ENCODE assay signal across 13 mouse cellular contexts in genomic region chr10:117651587-117652377, GRCm38 (mm10). TPM values are rescaled to one million over a fixed set of nuclear protein-coding genes. Genes with fewer than 3 reads are reported as not detected.
A peak's percentile ranks its signal among the peaks of the same experiment; 100 is the strongest.
DNase-seq lines count a peak whose midpoint lies in the region; ATAC-seq lines count a peak whose summit lies in the region.
"Had no signal": no experiment of that assay in that cellular context is flagged by ENCODE, and none has a peak within 500 bp of the region (broad histone marks: within the 10 kb centered on the region; RNA-seq: fewer than 3 reads in every experiment).

No protein-coding gene starts in this region.

- no peaks in the 10 kb centered on the region for H3K36me3 ChIP-seq in midbrain, embryonic 13.5 days
- H3K36me3 ChIP-seq: forebrain, embryonic 15.5 days; heart, embryonic 15.5 days; lung, embryonic 15.5 days had no signal

- DNase-seq in right cerebral cortex, postnatal 10 days (ENCODE audit: low spot score in 2 of 2): peak; percentile 55 to 68
- DNase-seq in right cerebral cortex, postnatal 36 days (ENCODE audit: low spot score in 2 of 2): no peak
- peak; percentile 27 to 37 for DNase-seq in layer of hippocampus, postnatal 36 days
- DNase-seq in thymus, postnatal 4 days: peak; percentile 58
- no peak for DNase-seq in adrenal gland, postnatal 14 days
- DNase-seq: cerebellum, postnatal 14 days; right cerebral cortex, postnatal 4 days had no signal

- ATAC-seq in activated CD4-positive, CD25-positive, alpha-beta regulatory T cell, adult 4 months: peak; percentile 48
- no peak for ATAC-seq in midbrain, embryonic 13.5 days
- ATAC-seq: forebrain, embryonic 15.5 days; hindbrain, embryonic 16.5 days had no signal

- WGBS in midbrain, embryonic 13.5 days: 82% methylated on average over 10 of the region's 10 CpGs

- no peaks in the 10 kb centered on the region for H3K9me3 ChIP-seq in midbrain, embryonic 13.5 days
- H3K9me3 ChIP-seq: forebrain, embryonic 15.5 days; heart, embryonic 15.5 days; lung, embryonic 15.5 days had no signal

- H3K4me1 ChIP-seq in midbrain, embryonic 13.5 days (replicated peaks): peaks cover 8% of the 10 kb centered on the region
- H3K4me1 ChIP-seq: heart, embryonic 15.5 days; lung, embryonic 15.5 days had no signal

- H3K4me2 ChIP-seq in midbrain, embryonic 13.5 days (replicated peaks): no peak overlapping the region
- H3K4me2 ChIP-seq: forebrain, embryonic 15.5 days; heart, embryonic 15.5 days; lung, embryonic 15.5 days had no signal

- H3K27ac ChIP-seq in midbrain, embryonic 13.5 days: no peak overlapping the region
- H3K27ac ChIP-seq: forebrain, embryonic 15.5 days; heart, embryonic 15.5 days; lung, embryonic 15.5 days had no signal

- no peak overlapping the region for H3K9ac ChIP-seq in midbrain, embryonic 13.5 days (replicated peaks)
- H3K9ac ChIP-seq: forebrain, embryonic 15.5 days; heart, embryonic 15.5 days; lung, embryonic 15.5 days had no signal

- H3K27me3 ChIP-seq in midbrain, embryonic 13.5 days: no peaks in the 10 kb centered on the region
- H3K27me3 ChIP-seq: forebrain, embryonic 15.5 days; heart, embryonic 15.5 days; lung, embryonic 15.5 days had no signal

- H3K4me3 ChIP-seq in midbrain, embryonic 13.5 days (replicated peaks): no peak overlapping the region
- H3K4me3 ChIP-seq: forebrain, embryonic 15.5 days; heart, embryonic 15.5 days; lung, embryonic 15.5 days had no signal

RNA-seq across cellular contexts. Expression of gene Cpm, which starts 22.5 kb away (rescaled TPM):
- polyA plus RNA-seq in activated CD4-positive, CD25-positive, alpha-beta regulatory T cell, adult 4 months (2017; shearing (Covaris generic)): 10 to 100 TPM; 19.3 to 23.3 TPM
- total RNA-seq in layer of hippocampus, postnatal 36 days (2021): 1 to 10 TPM; 9.1 to 9.4 TPM
- total RNA-seq in adrenal gland, postnatal 14 days (2021): 23.7 and 28.6 TPM in 2 replicates
- 3.3 and 5.7 TPM in 2 replicates for polyA plus RNA-seq in midbrain, embryonic 13.5 days (2015; fragmentation: Nextera tagmentation; extraction: Ambion mirVana)

RNA-seq across cellular contexts. Expression of gene Mdm2, which starts 58.8 kb away (rescaled TPM):
- 10 to 100 TPM; 44.4 to 62.8 TPM for polyA plus RNA-seq in activated CD4-positive, CD25-positive, alpha-beta regulatory T cell, adult 4 months (2017; shearing (Covaris generic))
- 10 to 100 TPM; 59.2 to 71.3 TPM for total RNA-seq in layer of hippocampus, postnatal 36 days (2021)
- total RNA-seq in adrenal gland, postnatal 14 days (2021): 42.6 and 53.7 TPM in 2 replicates
- polyA plus RNA-seq in midbrain, embryonic 13.5 days (2015; fragmentation: Nextera tagmentation; extraction: Ambion mirVana): 65.5 and 67.5 TPM in 2 replicates

Comparison
In these comparisons a context has a peak if more than half of its experiments do, and no peak if none do; other contexts are left out.
1. DNase-seq: peak in right cerebral cortex, postnatal 10 days (2 of 2), layer of hippocampus, postnatal 36 days (2 of 2) and thymus, postnatal 4 days (single experiment); none in right cerebral cortex, postnatal 36 days (0 of 2) and adrenal gland, postnatal 14 days (single experiment).